Mouse (Mus musculus): ENCODE results near the gene Glra1. TPM values are rescaled to one million over a fixed set of nuclear protein-coding genes. Genes with fewer than 3 reads are reported as not detected.

The Glra1 gene
- polyA plus RNA-seq, 1 experiment from 2014 or later = not detected

GRCm38 (mm10) chr11:55468012-55468411, 140.0 kb downstream of the Glra1 start:
- peak overlapping the region; percentile 77 for H3K4me3 ChIP-seq
- H3K27ac ChIP-seq = peak overlapping the region; percentile 96
- ATAC-seq = no peak
- no peaks in the 10 kb centered on the region for H3K27me3 ChIP-seq (replicated peaks)
- H3K36me3 ChIP-seq = peaks cover 20% of the 10 kb centered on the region
- WGBS (ENCODE audit: insufficient replicate concordance) = 55% methylated on average over 10 of the region's 10 CpGs
- H3K9ac ChIP-seq = peak overlapping the region; percentile 83
- H3K4me1 ChIP-seq = peaks cover 40% of the 10 kb centered on the region
- H3K9me3 ChIP-seq (replicated peaks) = no peaks in the 10 kb centered on the region
- H3K4me2 ChIP-seq = peak overlapping the region; percentile 77

GRCm38 (mm10) chr11:55465177-55465576, 142.8 kb downstream of the Glra1 start:
- Histone ChIP-seq H3K9me3 (replicated peaks) (no peaks in the 10 kb centered on the region), H3K4me2 (no peak overlapping the region), H3K4me3 (no peak overlapping the region), H3K4me1 (peaks cover 31% of the 10 kb centered on the region), H3K9ac (no peak overlapping the region), H3K27ac (no peak overlapping the region), H3K27me3 (replicated peaks) (no peaks in the 10 kb centered on the region), H3K36me3 (no peaks in the 10 kb centered on the region)
- 86% methylated on average over 3 of the region's 3 CpGs for WGBS (ENCODE audit: insufficient replicate concordance)
- no peak for ATAC-seq

GRCm38 (mm10) chr11:55464707-55465106, 143.3 kb downstream of the Glra1 start:
- H3K27ac ChIP-seq = no peak overlapping the region
- H3K4me3 ChIP-seq = no peak overlapping the region
- no peaks in the 10 kb centered on the region for H3K27me3 ChIP-seq (replicated peaks)
- no peak overlapping the region for H3K4me2 ChIP-seq
- no peak for ATAC-seq
- H3K36me3 ChIP-seq = no peaks in the 10 kb centered on the region
- no peak overlapping the region for H3K9ac ChIP-seq
- no peaks in the 10 kb centered on the region for H3K9me3 ChIP-seq (replicated peaks)
- 78% methylated on average over 10 of the region's 10 CpGs for WGBS (ENCODE audit: insufficient replicate concordance)
- H3K4me1 ChIP-seq = peaks cover 36% of the 10 kb centered on the region

Small RNA genes within 50 kb of the gene (microRNA-seq; reads per million reads assigned to microRNA genes)
- gene Mir7652 = not detected

Other genes starting within 250 kb of the Glra1 start
- 167 and 173 TPM in 2 replicates for gene Sparc, start 185.0 kb downstream of the Glra1 start, polyA plus RNA-seq (2016; fragmentation: Nextera tagmentation; extraction: Ambion mirVana)
- gene Atox1, start 147.0 kb downstream of the Glra1 start, polyA plus RNA-seq (2016; fragmentation: Nextera tagmentation; extraction: Ambion mirVana) = 203 and 210 TPM in 2 replicates
- 136 TPM in 2 replicates for gene G3bp1, start 138.5 kb downstream of the Glra1 start, polyA plus RNA-seq (2016; fragmentation: Nextera tagmentation; extraction: Ambion mirVana)